Mouse (Mus musculus): ENCODE results near the gene Map3k13. TPM values are rescaled to one million over a fixed set of nuclear protein-coding genes. Genes with fewer than 3 reads are reported as not detected.
A peak's percentile ranks its signal among the peaks of the same experiment; 100 is the strongest.

The Map3k13 gene
- polyA plus RNA-seq, 1 experiment from 2014 or later = 0.50 TPM

GRCm38 (mm10) chr16:21834866-21835583, 40.9 kb downstream of the Map3k13 start:
- H3K4me3 ChIP-seq (ENCODE audit: low read depth, low read length) = no peak overlapping the region
- H3K4me2 ChIP-seq (replicated peaks; ENCODE audit: low read depth) = no peak overlapping the region
- DNase-seq (ENCODE audit: low spot score) = no peak
- H3K27me3 ChIP-seq (ENCODE audit: control insufficient read depth, insufficient read depth, low read length) = no peaks in the 10 kb centered on the region
- 76% methylated on average over 8 of the region's 8 CpGs for WGBS
- no peak overlapping the region for H3K27ac ChIP-seq (replicated peaks)
- no peak for ATAC-seq (ENCODE audit: low FRiP score, low TSS enrichment)
- no peaks in the 10 kb centered on the region for H3K4me1 ChIP-seq (replicated peaks; ENCODE audit: control insufficient read depth, insufficient read depth)
- no peaks in the 10 kb centered on the region for H3K36me3 ChIP-seq (ENCODE audit: control insufficient read depth, insufficient read depth, low read length)
- TF ChIP-seq EP300 (optimal IDR thresholded peaks at IDR 0.05) = no peak
- no peak for TF ChIP-seq CTCF (IDR thresholded peaks at IDR 0.05; ENCODE audit: low read depth)
- H3K9me3 ChIP-seq (ENCODE audit: control insufficient read depth, low read length) = no peaks in the 10 kb centered on the region
- H3K9ac ChIP-seq (ENCODE audit: low read length) = no peak overlapping the region

- Histone ChIP-seq H3K4me2 (replicated peaks; ENCODE audit: low read depth) (no peak overlapping the region), H3K36me3 (ENCODE audit: control insufficient read depth, insufficient read depth, low read length) (no peaks in the 10 kb centered on the region), H3K4me1 (replicated peaks; ENCODE audit: control insufficient read depth, insufficient read depth) (no peaks in the 10 kb centered on the region), H3K27ac (replicated peaks) (no peak overlapping the region), H3K4me3 (ENCODE audit: low read depth, low read length) (no peak overlapping the region), H3K9me3 (ENCODE audit: control insufficient read depth, low read length) (no peaks in the 10 kb centered on the region), H3K9ac (ENCODE audit: low read length) (no peak overlapping the region), H3K27me3 (ENCODE audit: control insufficient read depth, insufficient read depth, low read length) (no peaks in the 10 kb centered on the region)
- TF ChIP-seq EP300 (optimal IDR thresholded peaks at IDR 0.05) (no peak), CTCF (IDR thresholded peaks at IDR 0.05; ENCODE audit: low read depth) (no peak)
- 19% methylated on average over 7 of the region's 7 CpGs for WGBS
- ATAC-seq (ENCODE audit: low FRiP score, low TSS enrichment) (peak; percentile 29; the same call in 1 of the 2 replicates), DNase-seq (ENCODE audit: low spot score) (no peak)
These were observed 41.4 kb downstream of the Map3k13 start for GRCm38 (mm10) chr16:21835584-21835931.

- no peaks in the 10 kb centered on the region for H3K4me1 ChIP-seq (replicated peaks; ENCODE audit: control insufficient read depth, insufficient read depth)
- DNase-seq (ENCODE audit: low spot score) (no peak), ATAC-seq (ENCODE audit: low FRiP score, low TSS enrichment) (peak; percentile 72)
- no peak overlapping the region for H3K4me3 ChIP-seq (ENCODE audit: low read depth, low read length)
- no peak overlapping the region for H3K4me2 ChIP-seq (replicated peaks; ENCODE audit: low read depth)
- WGBS = 38% methylated on average over 7 of the region's 7 CpGs
- TF ChIP-seq CTCF (IDR thresholded peaks at IDR 0.05; ENCODE audit: low read depth) (peak; percentile 85), EP300 (optimal IDR thresholded peaks at IDR 0.05) (no peak)
- no peaks in the 10 kb centered on the region for H3K27me3 ChIP-seq (ENCODE audit: control insufficient read depth, insufficient read depth, low read length)
- no peaks in the 10 kb centered on the region for H3K9me3 ChIP-seq (ENCODE audit: control insufficient read depth, low read length)
- H3K36me3 ChIP-seq (ENCODE audit: control insufficient read depth, insufficient read depth, low read length) = no peaks in the 10 kb centered on the region
- no peak overlapping the region for H3K27ac ChIP-seq (replicated peaks)
- H3K9ac ChIP-seq (ENCODE audit: low read length) = no peak overlapping the region
These were observed 42.3 kb downstream of the Map3k13 start for GRCm38 (mm10) chr16:21836311-21837072.

- no peak overlapping the region for H3K27ac ChIP-seq (replicated peaks)
- no peak for DNase-seq (ENCODE audit: low spot score)
- H3K4me3 ChIP-seq (ENCODE audit: low read depth, low read length) = no peak overlapping the region
- 83% methylated on average over 6 of the region's 6 CpGs for WGBS
- H3K4me2 ChIP-seq (replicated peaks; ENCODE audit: low read depth) = no peak overlapping the region
- H3K27me3 ChIP-seq (ENCODE audit: control insufficient read depth, insufficient read depth, low read length) = no peaks in the 10 kb centered on the region
- H3K36me3 ChIP-seq (ENCODE audit: control insufficient read depth, insufficient read depth, low read length) = no peaks in the 10 kb centered on the region
- TF ChIP-seq EP300 (optimal IDR thresholded peaks at IDR 0.05) (no peak), CTCF (IDR thresholded peaks at IDR 0.05; ENCODE audit: low read depth) (no peak)
- no peaks in the 10 kb centered on the region for H3K4me1 ChIP-seq (replicated peaks; ENCODE audit: control insufficient read depth, insufficient read depth)
- H3K9me3 ChIP-seq (ENCODE audit: control insufficient read depth, low read length) = no peaks in the 10 kb centered on the region
- ATAC-seq (ENCODE audit: low FRiP score, low TSS enrichment) = no peak
- no peak overlapping the region for H3K9ac ChIP-seq (ENCODE audit: low read length)
These were observed 43.5 kb downstream of the Map3k13 start for GRCm38 (mm10) chr16:21837694-21838093.

- TF ChIP-seq EP300 (optimal IDR thresholded peaks at IDR 0.05) (no peak), CTCF (IDR thresholded peaks at IDR 0.05; ENCODE audit: low read depth) (no peak)
- WGBS = under 1% methylated on average over 16 of the region's 16 CpGs
- peak overlapping the region; percentile 47 for H3K4me3 ChIP-seq (ENCODE audit: low read depth, low read length)
These were observed 51.9 kb downstream of the Map3k13 start for GRCm38 (mm10) chr16:21845800-21846671.

More at GRCm38 (mm10) chr16:21845800-21846671, 51.9 kb downstream of the Map3k13 start:
- no peaks in the 10 kb centered on the region for H3K27me3 ChIP-seq (ENCODE audit: control insufficient read depth, insufficient read depth, low read length)
- peak overlapping the region; percentile 69 for H3K4me2 ChIP-seq (replicated peaks; ENCODE audit: low read depth)
- H3K9me3 ChIP-seq (ENCODE audit: control insufficient read depth, low read length) = no peaks in the 10 kb centered on the region
- H3K27ac ChIP-seq (replicated peaks) = peak overlapping the region; percentile 56; the same call in 1 of the 2 replicates
- no peaks in the 10 kb centered on the region for H3K36me3 ChIP-seq (ENCODE audit: control insufficient read depth, insufficient read depth, low read length)
- DNase-seq (ENCODE audit: low spot score) (peak; percentile 84), ATAC-seq (ENCODE audit: low FRiP score, low TSS enrichment) (peak; percentile 99)
- H3K4me1 ChIP-seq (replicated peaks; ENCODE audit: control insufficient read depth, insufficient read depth) = no peaks in the 10 kb centered on the region
- H3K9ac ChIP-seq (ENCODE audit: low read length) = peak overlapping the region; percentile 55
